Mouse (Mus musculus): ENCODE measurements around the gene Clcn6.

Clcn6 gene

GRCm38 (mm10) chr4:148040029-148040830, 1.6 kb upstream of the Clcn6 start:
- no peak for DNase-seq

- no peak for DNase-seq
Observed at GRCm38 (mm10) chr4:148039254-148040028, 820 bp upstream of the Clcn6 start.

GRCm38 (mm10) chr4:148038079-148038599, 482 bp downstream of the Clcn6 start:
- DNase-seq = no peak

GRCm38 (mm10) chr4:148035440-148035839, 3.2 kb downstream of the Clcn6 start:
- no peak for DNase-seq

- DNase-seq = no peak
Observed at GRCm38 (mm10) chr4:148033858-148034410, 4.7 kb downstream of the Clcn6 start.

GRCm38 (mm10) chr4:148030506-148030905, 8.1 kb downstream of the Clcn6 start:
- no peak for DNase-seq

- no peak for DNase-seq
Observed at GRCm38 (mm10) chr4:148029297-148029696, 9.3 kb downstream of the Clcn6 start.

GRCm38 (mm10) chr4:148024003-148024402, 14.6 kb downstream of the Clcn6 start:
- DNase-seq = no peak

- no peak for DNase-seq
Observed at GRCm38 (mm10) chr4:148018410-148018809, 20.2 kb downstream of the Clcn6 start.

GRCm38 (mm10) chr4:148016981-148017380, 21.6 kb downstream of the Clcn6 start:
- DNase-seq = no peak

- no peak for DNase-seq
Observed at GRCm38 (mm10) chr4:148015418-148015817, 23.2 kb downstream of the Clcn6 start.

GRCm38 (mm10) chr4:148012216-148012615, 26.4 kb downstream of the Clcn6 start:
- no peak for DNase-seq

GRCm38 (mm10) chr4:148011332-148011731, 27.3 kb downstream of the Clcn6 start:
- DNase-seq = no peak

- no peak for DNase-seq
Observed at GRCm38 (mm10) chr4:148009641-148010040, 29.0 kb downstream of the Clcn6 start.

- DNase-seq = peak; percentile 70
Observed at GRCm38 (mm10) chr4:148008412-148008811, 30.2 kb downstream of the Clcn6 start.

- no peak for DNase-seq
Observed at GRCm38 (mm10) chr4:148004361-148004760, 34.3 kb downstream of the Clcn6 start.

- no peak for DNase-seq
Observed at GRCm38 (mm10) chr4:148001866-148002265, 36.8 kb downstream of the Clcn6 start.

- DNase-seq = no peak
Observed at GRCm38 (mm10) chr4:148001013-148001789, 37.4 kb downstream of the Clcn6 start.

GRCm38 (mm10) chr4:148000202-148000772, 38.3 kb downstream of the Clcn6 start, which contains the start of gene Nppa:
Gene Nppa (plus strand): TSS chr4:148000722.
- DNase-seq = no peak

- no peak for DNase-seq
Observed at GRCm38 (mm10) chr4:147995311-147995710, 43.3 kb downstream of the Clcn6 start.

- no peak for DNase-seq
Observed at GRCm38 (mm10) chr4:147993571-147994095, 45.0 kb downstream of the Clcn6 start.

All from right cerebral cortex, adult 18-20 months (tissue).